Mouse (Mus musculus) layer of hippocampus, adult 2 months (tissue): ENCODE measurements around the gene Rrp15. TPM values are rescaled to one million over a fixed set of nuclear protein-coding genes. Genes with fewer than 3 reads are reported as not detected.

Experiments used
- DNase-seq, 2 experiments: peaks; one replicate each; pipeline ENCODE4 v3.0.0; 2022; ENCODE audit warnings: low spot score in 2 of 2
- H3K27ac ChIP-seq: fragments of 200-600 bp; 2 replicates; pipeline ENCODE4 v1.8.1; 2022
- H3K4me3 ChIP-seq: fragments of 200-600 bp; 2 replicates; pipeline ENCODE4 v1.8.1; 2022; ENCODE audit warnings: mild to moderate bottlenecking
- CTCF ChIP-seq: fragments of 200-600 bp; conservative IDR thresholded peaks from 2 replicates; pipeline ENCODE4 v1.8.1; 2022; ENCODE audit warnings: antibody characterized with exemption, mild to moderate bottlenecking, moderate library complexity
- total RNA-seq, 2 experiments: library from RNA; stranded (reverse); gene quantifications; 2 replicates each; pipeline ENCODE4 v1.2.3; 2021

Gene Rrp15
- total RNA-seq, 2 experiments from 2014 or later = 14.6 to 15.2 TPM

DNA sequence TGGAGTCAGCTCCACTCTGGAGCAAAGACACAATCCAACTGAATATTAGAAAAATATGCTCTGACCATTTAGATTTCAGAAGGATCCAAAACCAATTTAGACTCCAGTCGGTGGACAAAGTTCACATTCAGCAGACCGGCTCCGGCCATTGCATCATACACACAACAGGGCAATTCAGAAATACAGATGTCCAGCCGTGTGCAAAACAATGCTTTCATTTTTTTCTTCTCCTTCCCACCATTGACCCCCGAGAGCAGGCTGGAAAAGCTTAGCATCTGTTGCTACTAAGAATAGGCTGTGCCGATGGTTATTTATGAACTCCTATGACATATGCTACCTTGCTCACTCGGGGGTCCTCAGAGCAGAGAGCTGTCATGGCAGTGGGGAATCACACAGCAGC, 66.6 kb downstream of the Rrp15 start:
- Histone ChIP-seq H3K4me3 (no peak overlapping the region), H3K27ac (peak overlapping the region; percentile 32; the same call in 1 of the 2 replicates)
- no peak for DNase-seq
- TF ChIP-seq CTCF = no peak

DNA sequence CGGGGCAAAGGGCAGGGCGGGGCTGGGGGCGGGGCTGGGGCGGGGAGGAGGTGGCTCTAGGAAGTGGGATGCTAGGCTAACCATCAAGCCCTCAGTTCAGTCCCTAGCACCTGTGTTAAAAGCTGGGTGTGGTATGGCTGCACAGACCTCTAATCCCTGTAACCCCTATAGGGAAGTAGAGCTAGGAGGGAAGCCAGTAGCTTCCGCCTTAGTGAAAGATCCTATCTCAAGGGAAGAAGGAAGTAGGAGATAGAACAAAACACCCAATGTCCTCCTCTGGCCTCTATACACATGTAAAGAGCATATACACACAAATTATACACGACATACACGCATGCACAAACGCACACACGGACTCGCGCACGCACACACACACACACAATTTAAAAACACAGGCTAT, 71.5 kb downstream of the Rrp15 start:
- no peak for DNase-seq
- no peak for TF ChIP-seq CTCF
- H3K4me3 ChIP-seq = no peak overlapping the region

DNA sequence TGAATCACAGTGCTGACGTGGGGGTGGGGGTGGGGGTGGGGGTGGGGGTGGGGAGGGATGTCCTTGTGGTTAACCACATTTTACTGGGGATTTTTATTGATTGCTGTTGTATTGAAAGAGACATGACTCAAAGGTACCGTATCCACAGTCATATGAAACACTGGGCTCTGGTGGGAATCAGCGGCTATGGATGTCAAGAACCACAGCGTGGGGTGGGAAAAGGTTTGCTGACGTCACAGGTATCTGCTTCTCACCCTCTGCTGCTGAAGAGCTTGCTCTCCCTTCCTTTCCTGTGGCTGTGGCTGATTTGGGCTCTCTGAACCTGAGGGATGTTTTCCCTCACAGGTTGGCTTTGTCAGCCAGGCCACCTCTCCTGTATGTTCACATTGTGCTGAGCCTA, 73.0 kb downstream of the Rrp15 start:
- Histone ChIP-seq H3K27ac (no peak overlapping the region), H3K4me3 (no peak overlapping the region)
- DNase-seq = no peak
- no peak for TF ChIP-seq CTCF

More for the DNA sequence above, 71.5 kb downstream of the Rrp15 start:
- no peak overlapping the region for H3K27ac ChIP-seq

DNA sequence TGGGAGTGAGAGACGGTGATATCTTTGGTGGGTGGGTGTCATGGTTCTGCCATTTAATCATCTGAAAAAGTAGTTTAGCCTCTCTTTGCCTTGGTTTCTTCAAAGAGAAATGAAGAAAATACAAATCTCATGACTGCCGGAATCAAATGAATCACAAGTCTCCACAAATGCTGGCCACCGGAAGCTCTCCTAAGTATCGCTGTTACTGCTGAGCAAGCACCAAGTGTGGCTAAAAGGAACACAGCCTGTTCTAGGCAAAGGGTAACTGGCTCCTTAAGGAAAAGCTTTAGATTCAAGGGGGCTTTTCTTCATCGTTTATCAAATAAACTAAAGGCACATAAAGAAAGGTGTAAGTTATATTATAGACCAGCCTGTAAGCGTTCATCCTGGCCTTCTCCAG, 73.9 kb downstream of the Rrp15 start:
- TF ChIP-seq CTCF = no peak
- Histone ChIP-seq H3K4me3 (no peak overlapping the region), H3K27ac (no peak overlapping the region)
- no peak for DNase-seq

DNA sequence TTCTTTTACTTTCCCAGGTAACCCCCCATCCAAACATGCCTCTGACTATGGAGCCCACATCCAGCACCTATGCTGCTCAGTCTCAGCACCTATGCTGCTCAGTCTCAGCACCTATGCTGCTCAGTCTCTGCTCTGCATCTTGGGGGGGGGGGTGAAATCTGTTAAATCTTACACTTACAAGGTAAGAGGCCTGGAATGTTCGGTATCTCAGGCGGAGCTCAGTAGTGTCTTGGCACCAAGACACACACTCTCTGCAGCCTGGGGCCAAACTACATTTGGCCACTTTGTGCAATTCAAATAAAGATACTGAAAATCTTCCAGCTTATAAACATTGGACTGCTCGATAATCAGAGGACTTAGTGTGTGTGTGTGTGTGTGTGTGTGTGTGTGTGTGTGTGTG, 74.5 kb downstream of the Rrp15 start:
- Histone ChIP-seq H3K27ac (no peak overlapping the region), H3K4me3 (no peak overlapping the region)
- no peak for TF ChIP-seq CTCF
- DNase-seq = no peak

DNA sequence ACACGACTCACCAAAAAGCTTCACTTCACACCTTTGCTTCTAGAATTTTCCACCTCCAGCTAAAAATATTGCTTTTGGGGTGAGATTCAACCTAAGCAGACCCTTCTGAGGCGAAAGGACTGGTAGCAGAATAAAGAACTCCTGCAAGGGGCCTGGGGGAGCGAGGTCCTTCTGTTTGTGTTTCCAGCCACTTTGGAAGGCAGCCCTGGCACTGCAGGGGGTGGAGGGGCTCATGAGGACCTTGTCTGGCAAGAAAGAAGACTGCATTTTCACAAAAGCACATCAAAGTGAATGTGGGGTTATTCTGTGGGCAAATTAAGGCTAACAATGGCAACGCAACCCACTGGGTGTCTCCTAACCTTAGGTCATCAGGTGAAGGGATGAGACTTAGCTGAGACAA, 76.0 kb downstream of the Rrp15 start:
- DNase-seq = no peak
- no peak overlapping the region for H3K27ac ChIP-seq
- no peak for TF ChIP-seq CTCF
- H3K4me3 ChIP-seq = no peak overlapping the region

Other genes with a start within 250 kb of the Rrp15 start
- 10 to 100 TPM; 27.0 to 35.4 TPM for gene Tgfb2, start 43.4 kb downstream of the Rrp15 start, total RNA-seq
- gene D1Pas1, start 218.1 kb upstream of the Rrp15 start, total RNA-seq = under 1 TPM in 1 of 2 experiments, not detected in 1; 0.10 TPM